Mouse (Mus musculus): Measurements from ENCODE around the gene Lcn12. TPM values are rescaled to one million over a fixed set of nuclear protein-coding genes. Genes with fewer than 3 reads are reported as not detected.
A peak's percentile ranks its signal among the peaks of the same experiment; 100 is the strongest.

Lcn12 gene
- total RNA-seq, 4 experiments from 2014 or later = not detected

DNA sequence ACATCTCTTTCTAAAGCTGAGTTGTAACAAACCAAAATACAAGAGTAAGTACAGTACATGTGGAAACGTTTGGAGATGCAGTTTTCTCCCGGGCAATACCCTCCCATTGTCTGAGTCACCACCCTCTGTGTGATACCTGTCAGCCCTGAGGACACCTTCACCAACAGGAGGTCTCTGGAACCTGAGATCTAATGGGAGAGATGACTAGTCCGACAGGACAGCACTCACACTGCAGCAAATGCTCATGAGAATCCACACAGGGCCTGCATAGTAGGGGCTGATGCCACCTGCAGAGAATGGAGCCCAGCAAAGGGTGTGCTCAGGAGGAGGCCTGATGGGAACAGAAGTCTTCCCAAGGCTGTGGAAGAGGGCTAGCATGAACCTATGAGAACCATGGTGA lies 32.3 kb downstream of the Lcn12 start:
- DNase-seq (ENCODE audit: low spot score in 2 of 2) = no peak

DNA sequence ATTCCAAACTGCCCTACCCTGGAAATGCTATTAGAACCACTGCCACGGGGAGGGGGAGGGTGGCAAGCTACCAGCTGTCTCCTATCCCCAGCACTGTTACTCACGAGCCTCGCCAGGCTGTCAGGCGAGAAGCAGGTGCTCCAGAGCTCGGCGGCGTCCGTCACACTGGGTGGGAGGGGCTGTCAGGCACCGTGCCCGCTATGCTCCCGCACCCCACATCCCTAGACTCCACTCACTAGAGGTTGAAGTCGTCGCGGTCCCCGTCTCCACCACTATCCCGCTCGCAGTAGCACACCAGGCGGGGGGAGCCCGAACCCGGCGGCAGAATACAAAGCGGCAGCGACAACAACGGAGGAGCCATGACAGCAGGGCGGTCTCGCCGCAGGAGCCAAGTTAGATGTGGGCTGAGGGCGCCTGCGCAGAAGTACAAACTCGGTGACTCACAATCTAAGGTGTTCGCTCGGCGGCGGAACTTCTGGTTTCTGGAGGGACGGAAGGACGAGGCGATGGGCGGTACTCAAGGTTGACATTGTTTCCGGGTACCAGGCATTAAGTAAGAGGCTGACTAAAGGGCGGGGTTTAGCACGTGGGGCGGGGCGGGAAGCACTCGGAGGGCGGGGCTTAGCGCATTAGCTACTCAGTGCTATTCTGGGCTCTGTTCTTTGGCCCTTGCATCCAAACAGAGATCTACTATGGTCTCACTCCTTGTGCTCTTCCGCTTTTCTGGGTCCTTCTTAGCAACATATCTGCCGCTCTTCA lies 33.0 kb downstream of the Lcn12 start, which contains the start of gene Paxx:
Paxx (minus strand) TSS at position 544 of the 759 bp plus-strand sequence.
- peak; percentile 83 to 93 for DNase-seq (ENCODE audit: low spot score in 2 of 2)

DNA sequence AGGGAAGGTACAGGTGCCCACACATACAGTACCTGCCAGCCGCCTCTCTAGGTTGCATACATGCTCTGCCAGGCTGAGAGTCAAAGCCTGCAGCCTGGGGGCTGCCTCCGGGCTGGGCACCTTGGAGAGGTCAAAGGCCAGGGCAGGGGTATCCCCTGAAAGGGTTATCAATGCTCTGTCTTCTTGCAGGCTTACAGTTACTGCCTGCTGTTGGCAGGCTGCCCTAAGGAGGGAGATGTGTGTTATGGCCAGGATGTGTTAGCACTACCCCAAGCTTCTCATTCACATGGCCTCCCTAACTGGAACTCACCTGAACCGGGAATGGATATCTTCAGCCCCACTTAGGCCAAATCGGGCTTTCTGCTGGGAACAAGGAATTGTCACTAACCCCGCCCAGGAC lies 33.6 kb downstream of the Lcn12 start:
- peak in 1 of 2 experiments; percentile 26 for DNase-seq (ENCODE audit: low spot score in 2 of 2)

DNA sequence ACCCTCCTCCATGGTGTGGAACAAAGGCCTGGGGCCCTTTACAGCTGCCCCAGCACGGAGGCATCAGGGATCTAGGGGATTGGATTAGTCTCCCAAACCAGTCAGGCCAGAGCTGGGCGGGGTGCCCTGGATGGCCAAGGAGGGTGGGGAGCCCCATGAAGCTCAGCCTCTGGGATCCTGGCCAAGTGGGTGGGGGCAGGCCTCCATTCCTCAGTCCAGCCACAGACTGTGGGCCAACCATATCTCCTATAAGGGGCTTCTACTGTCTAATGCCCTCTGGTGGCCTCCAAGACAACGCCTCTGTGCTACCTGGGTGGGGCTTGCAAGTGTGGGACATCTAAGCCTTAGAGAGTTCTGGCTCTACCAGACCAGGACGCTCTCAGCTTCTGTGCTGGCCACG lies 34.8 kb downstream of the Lcn12 start:
- peak; percentile 31 to 52 for DNase-seq (ENCODE audit: low spot score in 2 of 2)

DNA sequence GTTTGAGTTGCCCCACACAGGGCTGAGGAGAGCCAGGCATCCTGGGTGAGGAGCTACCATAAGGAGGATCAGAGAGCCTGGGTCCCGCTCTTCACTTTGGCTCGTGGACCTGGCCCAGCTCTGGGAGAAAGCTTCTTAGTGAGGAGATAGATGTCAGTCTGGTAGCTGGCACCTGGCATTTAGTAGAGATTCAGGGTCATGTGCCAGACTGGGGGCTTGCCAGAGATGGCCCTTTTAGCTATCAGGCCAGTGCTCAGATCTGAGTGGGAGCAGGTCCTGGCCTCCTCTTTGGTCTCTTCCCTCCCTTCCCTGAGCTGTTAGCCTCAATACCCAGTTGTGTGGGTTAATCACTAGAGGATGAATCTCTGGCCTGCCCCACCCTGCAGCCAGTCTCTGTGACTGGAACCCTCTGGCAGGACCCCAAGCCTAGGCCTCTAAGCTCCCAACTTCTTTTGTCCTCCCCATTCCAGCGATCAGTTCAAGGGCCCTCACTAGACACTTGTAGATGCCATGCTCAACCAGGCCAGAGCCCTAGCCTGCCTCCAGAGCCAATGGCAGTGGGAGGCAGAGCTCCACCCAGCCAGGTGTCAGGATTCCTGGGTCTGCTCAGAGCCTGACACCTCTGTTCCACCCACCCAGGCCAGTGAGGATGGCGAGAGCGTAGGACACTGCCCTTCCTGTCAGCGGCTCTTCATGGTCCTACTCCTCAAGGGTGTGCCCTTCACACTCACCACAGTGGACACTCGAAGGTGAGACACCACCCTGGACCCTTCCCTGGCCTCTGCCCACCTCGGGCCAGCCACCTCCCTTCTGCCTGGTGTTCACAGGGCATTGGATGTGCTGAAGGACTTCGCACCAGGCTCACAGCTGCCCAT lies 36.5 kb downstream of the Lcn12 start:
- no peak for DNase-seq (ENCODE audit: low spot score in 2 of 2)

DNA sequence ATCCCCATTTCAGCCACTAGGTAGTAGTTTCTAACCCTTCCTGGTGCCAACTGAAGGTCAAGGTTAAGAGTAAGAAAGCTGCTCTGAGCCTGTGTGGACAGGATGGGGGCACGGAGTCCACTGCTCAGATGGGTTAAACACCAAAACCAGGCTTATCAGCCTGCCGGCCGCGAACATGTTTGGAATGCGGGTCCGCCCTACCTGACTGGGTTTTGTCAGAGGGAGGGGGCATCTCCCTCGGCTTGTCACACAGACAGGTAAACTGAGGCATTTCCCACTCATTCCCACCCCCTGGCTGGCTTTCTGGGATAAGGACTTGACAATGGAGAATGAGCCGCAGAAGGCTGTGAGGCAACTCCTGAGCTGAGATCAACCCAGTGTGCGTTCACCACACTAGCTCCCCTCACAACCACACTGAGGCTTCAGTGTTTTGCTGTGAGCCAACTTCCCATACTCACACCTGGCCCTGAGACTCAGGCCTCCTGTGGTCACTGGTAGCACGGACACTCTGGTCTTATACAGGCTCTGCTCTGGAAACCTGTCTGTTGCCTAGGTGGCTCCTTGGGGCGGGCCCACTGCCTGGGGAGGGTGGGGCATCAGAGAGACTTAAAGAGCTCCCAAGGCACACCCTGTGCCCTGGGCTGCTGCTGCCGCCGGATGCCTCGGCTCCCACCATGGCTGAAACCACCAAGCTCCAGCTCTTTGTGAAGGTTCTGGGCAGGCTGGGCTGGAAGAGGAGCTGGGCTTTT lies 37.3 kb downstream of the Lcn12 start, which contains the start of gene Clic3:
Clic3 (plus strand) TSS at position 634 of the 749 bp plus-strand sequence.
- no peak for DNase-seq (ENCODE audit: low spot score in 2 of 2)

DNA sequence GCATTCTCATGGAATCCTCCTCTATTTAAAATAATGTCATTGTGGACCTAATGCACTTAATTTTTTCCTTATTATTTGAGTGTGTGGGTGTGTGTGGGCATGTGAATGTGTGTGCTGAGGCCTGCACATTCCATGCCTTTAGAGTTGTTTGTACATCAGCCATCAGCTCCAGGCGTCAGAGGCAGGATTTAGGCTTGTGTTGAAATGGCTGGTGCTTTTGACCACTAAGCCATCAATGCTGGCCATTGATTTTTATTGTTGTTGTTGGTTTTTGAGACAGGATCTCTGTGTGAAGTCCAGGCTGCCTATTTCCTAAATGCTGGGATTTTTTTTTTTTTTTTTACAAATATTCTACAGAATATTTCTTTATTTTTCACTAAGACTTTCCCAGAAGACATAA lies 40.8 kb downstream of the Lcn12 start:
- no peak for DNase-seq (ENCODE audit: low spot score in 2 of 2)

DNA sequence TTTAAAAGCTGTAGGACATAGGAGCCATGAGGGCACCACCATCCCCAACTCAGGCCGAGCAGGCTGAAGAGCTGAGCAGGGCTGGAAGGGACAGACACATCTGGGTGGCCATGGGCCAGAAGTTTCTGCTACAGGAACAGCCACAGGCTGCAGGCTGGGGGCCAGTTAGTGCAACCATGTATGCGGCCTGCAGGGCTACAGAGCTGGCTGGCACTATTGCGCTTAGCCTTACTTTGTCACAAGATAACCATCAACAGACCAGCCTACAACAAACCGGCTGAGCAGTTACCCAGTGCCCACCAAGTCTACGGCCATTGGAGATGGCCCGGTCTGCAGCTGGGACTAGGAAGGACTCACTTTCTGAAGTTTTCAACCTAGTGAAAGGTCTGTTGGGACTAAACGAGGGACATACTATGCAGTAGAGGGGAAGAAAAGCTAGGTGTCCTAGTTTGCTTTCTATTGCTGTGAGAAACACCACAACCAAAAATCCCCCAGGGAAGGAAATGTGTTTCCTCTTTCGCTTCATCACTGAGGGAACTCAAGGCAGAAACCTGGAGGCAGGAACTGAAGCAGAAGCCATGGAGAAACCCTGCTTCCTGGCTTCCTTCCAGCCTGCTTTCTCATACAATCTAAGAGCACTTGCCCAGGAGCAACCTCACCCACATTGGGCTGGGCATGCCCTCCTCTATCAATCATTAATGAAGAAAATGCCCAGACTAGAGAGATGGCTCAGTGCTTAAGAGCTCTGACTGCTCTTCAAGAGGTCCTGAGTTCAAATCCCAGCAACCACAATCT lies 42.7 kb downstream of the Lcn12 start:
- DNase-seq (ENCODE audit: low spot score in 2 of 2) = no peak

DNA sequence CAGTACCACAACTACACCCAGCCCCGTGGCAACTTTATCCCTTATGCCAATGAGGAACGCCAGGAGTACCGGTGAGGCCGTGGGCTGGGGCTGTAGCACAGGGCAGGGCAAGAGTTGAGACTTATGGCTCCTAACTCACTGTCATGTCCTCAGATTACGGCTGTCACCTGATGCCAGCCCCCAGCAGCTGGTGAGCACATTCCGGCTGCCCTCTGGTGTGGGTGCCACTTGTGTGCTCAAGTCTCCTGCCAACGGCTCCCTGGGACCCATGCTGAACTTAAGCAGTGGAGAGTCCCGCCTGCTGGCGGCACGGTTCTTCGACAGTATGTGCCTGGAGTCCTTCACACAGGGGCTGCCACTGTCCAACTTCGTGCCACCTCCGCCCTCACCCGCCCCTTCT lies 51.0 kb downstream of the Lcn12 start:
- DNase-seq (ENCODE audit: low spot score in 2 of 2) = no peak

DNA sequence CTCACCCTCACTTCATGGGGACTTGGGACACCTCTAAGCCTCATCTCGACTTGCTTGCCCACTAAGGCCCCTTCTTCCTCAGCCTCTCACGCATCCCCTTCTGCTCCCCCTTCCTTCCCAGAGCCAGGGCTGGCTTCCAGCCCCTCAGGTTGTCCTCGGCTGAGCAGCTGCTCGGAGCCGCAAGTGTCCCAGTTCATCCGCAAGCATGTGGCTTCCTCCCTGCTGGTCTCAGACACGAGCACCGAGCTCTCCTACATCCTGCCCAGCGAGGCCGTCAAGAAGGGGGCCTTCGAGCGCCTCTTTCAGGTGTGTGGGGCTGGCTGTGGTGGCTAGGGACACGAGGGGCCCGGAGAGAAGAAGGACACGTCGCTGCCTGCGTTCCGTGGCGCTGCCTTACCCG lies 52.6 kb downstream of the Lcn12 start:
- DNase-seq (ENCODE audit: low spot score in 2 of 2) = no peak

Small RNAs within 50 kb of the gene (microRNA-seq; reads per million reads assigned to microRNA genes)
- not detected for gene Mir3087

Other genes starting within 250 kb of the Lcn12 start
- gene AL732309.1, start 247.0 kb downstream of the Lcn12 start, total RNA-seq (2022) = 1 to 10 TPM in 2 of 4 experiments, under 1 TPM in 2; 0.54 to 1.8 (median 1.2) TPM
- 10 to 100 TPM; 11.7 to 14.1 (median 13.1) TPM for gene Tmem203, start 238.5 kb downstream of the Lcn12 start, total RNA-seq (2022)
- gene Tprn, start 231.3 kb downstream of the Lcn12 start, total RNA-seq (2022) = 1 to 10 TPM; 2.0 to 5.3 (median 2.6) TPM
- 10 to 100 TPM; 29.0 to 36.4 (median 31.2) TPM for gene Ssna1, start 221.5 kb downstream of the Lcn12 start, total RNA-seq (2022)
- gene Anapc2, start 221.4 kb downstream of the Lcn12 start, total RNA-seq (2022) = 10 to 100 TPM; 30.4 to 33.4 (median 31.3) TPM
- not detected for gene Tmem210, start 205.8 kb downstream of the Lcn12 start, total RNA-seq (2022)
- not detected for gene Lrrc26, start 204.0 kb downstream of the Lcn12 start, total RNA-seq (2022)
- gene Grin1, start 174.7 kb downstream of the Lcn12 start, total RNA-seq (2022) = not detected
- gene Man1b1, start 161.6 kb downstream of the Lcn12 start, total RNA-seq (2022) = 10 to 100 TPM; 13.9 to 15.0 (median 14.4) TPM
- 10 to 100 TPM; 12.8 to 20.3 (median 16.7) TPM for gene Dpp7, start 137.6 kb downstream of the Lcn12 start, total RNA-seq (2022)
- gene Uap1l1, start 128.2 kb downstream of the Lcn12 start, total RNA-seq (2022) = 10 to 100 TPM in 1 of 4 experiments, 1 to 10 TPM in 3; 3.6 to 11.9 (median 4.8) TPM
- gene Sapcd2, start 121.6 kb downstream of the Lcn12 start, total RNA-seq (2022) = not detected
- gene Entpd2, start 98.0 kb downstream of the Lcn12 start, total RNA-seq (2022) = 1 to 10 TPM; 3.8 to 8.0 (median 6.2) TPM
- 10 to 100 TPM; 12.6 to 19.9 (median 15.7) TPM for gene Npdc1, start 94.6 kb downstream of the Lcn12 start, total RNA-seq (2022)
- not detected for gene Fut7, start 70.6 kb downstream of the Lcn12 start, total RNA-seq (2022)
- 10 to 100 TPM; 14.6 to 19.4 (median 16.0) TPM for gene Abca2, start 65.2 kb downstream of the Lcn12 start, total RNA-seq (2022)
- gene Clic3, start 37.1 kb downstream of the Lcn12 start, total RNA-seq (2022) = 1 to 10 TPM in 1 of 4 experiments, under 1 TPM in 2, not detected in 1; 0.64 to 1.1 (median 0.77) TPM
- gene Paxx, start 32.8 kb downstream of the Lcn12 start, total RNA-seq (2022) = 10 to 100 TPM; 11.2 to 15.0 (median 14.9) TPM
- gene Ptgds, start 23.9 kb downstream of the Lcn12 start, total RNA-seq (2022) = not detected
- 100 to 1,000 TPM in 1 of 4 experiments, 10 to 100 TPM in 3; 83.3 to 100 (median 89.7) TPM for gene Fbxw5, start 6.8 kb upstream of the Lcn12 start, total RNA-seq (2022)
- 1 to 10 TPM; 1.0 to 1.8 (median 1.6) TPM for gene C8g, start 7.8 kb upstream of the Lcn12 start, total RNA-seq (2022)
- 10 to 100 TPM; 12.0 to 18.8 (median 15.2) TPM for gene Traf2, start 53.0 kb upstream of the Lcn12 start, total RNA-seq (2022)
- gene Edf1, start 63.9 kb upstream of the Lcn12 start, total RNA-seq (2022) = 100 to 1,000 TPM; 104 to 172 (median 141) TPM
- under 1 TPM; 0.19 to 0.46 (median 0.33) TPM for gene Mamdc4, start 80.9 kb upstream of the Lcn12 start, total RNA-seq (2022)
- gene Phpt1, start 81.3 kb upstream of the Lcn12 start, total RNA-seq (2022) = 10 to 100 TPM; 62.8 to 69.7 (median 65.5) TPM
- gene Ajm1, start 87.8 kb upstream of the Lcn12 start, total RNA-seq (2022) = under 1 TPM; 0.13 to 0.20 (median 0.16) TPM
- 10 to 100 TPM; 83.3 to 94.6 (median 89.3) TPM for gene Rabl6, start 114.6 kb upstream of the Lcn12 start, total RNA-seq (2022)
- gene Ccdc183, start 123.8 kb upstream of the Lcn12 start, total RNA-seq (2022) = not detected
- gene Tmem141, start 128.1 kb upstream of the Lcn12 start, total RNA-seq (2022) = 10 to 100 TPM; 14.9 to 22.8 (median 17.3) TPM
- 1 to 10 TPM in 3 of 4 experiments, under 1 TPM in 1; 0.41 to 4.2 (median 1.9) TPM for gene Fcna, start 134.1 kb upstream of the Lcn12 start, total RNA-seq (2022)
- gene Lcn8, start 159.2 kb upstream of the Lcn12 start, total RNA-seq (2022) = 1 to 10 TPM; 3.5 to 8.6 (median 5.2) TPM
- not detected for gene Lcn5, start 164.0 kb upstream of the Lcn12 start, total RNA-seq (2022)
- not detected for gene Lcn6, start 182.9 kb upstream of the Lcn12 start, total RNA-seq (2022)
- gene Lcn10, start 188.8 kb upstream of the Lcn12 start, total RNA-seq (2022) = not detected
- not detected for gene Obp2a, start 206.1 kb upstream of the Lcn12 start, total RNA-seq (2022)
- gene Bmyc, start 212.8 kb upstream of the Lcn12 start, total RNA-seq (2022) = 10 to 100 TPM; 18.7 to 22.3 (median 20.6) TPM
- not detected for gene Obp2b, start 243.1 kb upstream of the Lcn12 start, total RNA-seq (2022)